Mouse (Mus musculus) liver, embryonic 14.5 days (tissue): Measurements from ENCODE around the gene Elovl5. TPM values are rescaled to one million over a fixed set of nuclear protein-coding genes. Genes with fewer than 3 reads are reported as not detected.

Source experiments
- ATAC-seq: fragments of 200-750 bp; cut with Nextera tagmentation; 2 replicates; pipeline ENCODE4 v1.8.0; 2017; ENCODE audit warnings: moderate number of reproducible peaks, mild to moderate bottlenecking, moderate library complexity; ENCODE audit not compliant: insufficient read depth
- DNase-seq, 3 experiments: peaks; one replicate each; pipeline ENCODE4 v3.0.0-alpha.2; 2012 to 2013; ENCODE audit warnings: low read depth in 3 of 3, low spot score in 3 of 3
- H3K27ac ChIP-seq: fragments of 300-500 bp; sonication (generic); 2 replicates; pipeline ENCODE4 v1.5.1; 2014; ENCODE audit warnings: moderate library complexity, mild to moderate bottlenecking, control low read depth, inconsistent platforms
- H3K27me3 ChIP-seq: fragments of 300-500 bp; sonication (generic); 2 replicates; pipeline ENCODE4 v1.6.1; 2014; ENCODE audit warnings: mild to moderate bottlenecking, low read length, moderate library complexity; ENCODE audit not compliant: control insufficient read depth, insufficient read depth
- H3K36me3 ChIP-seq: fragments of 300-500 bp; sonication (generic); replicated peaks from 2 replicates; pipeline ENCODE4 v1.6.1; 2014; ENCODE audit warnings: low read depth; ENCODE audit not compliant: control insufficient read depth, insufficient read depth
- H3K4me1 ChIP-seq, 2 experiments: fragments of 200-500 bp in 1 of 2; fragments of 300-500 bp in 1 of 2; sonication (generic) in 1 of 2; replicated peaks; 2 replicates each; pipeline ENCODE4 v1.6.1; 2012 to 2014; ENCODE audit warnings: antibody characterized with exemption in 1 of 2, inconsistent platforms in 1 of 2, low read length in 1 of 2; ENCODE audit not compliant: control insufficient read depth in 2 of 2, insufficient read depth in 2 of 2
- H3K4me2 ChIP-seq: fragments of 300-500 bp; sonication (generic); 2 replicates; pipeline ENCODE4 v1.6.1; 2014; ENCODE audit warnings: low read depth, mild to moderate bottlenecking, control low read depth, moderate library complexity
- H3K4me3 ChIP-seq, 2 experiments: fragments of 200-500 bp in 1 of 2; fragments of 300-500 bp in 1 of 2; sonication (generic) in 1 of 2; 2 replicates each; pipeline ENCODE4 v1.5.1; 2012 to 2014; ENCODE audit warnings: low read depth in 2 of 2, low read length in 2 of 2, mild to moderate bottlenecking in 2 of 2, control low read depth in 1 of 2, inconsistent platforms in 1 of 2, moderate library complexity in 1 of 2; ENCODE audit not compliant: insufficient read depth in 1 of 2
- H3K9ac ChIP-seq: fragments of 300-500 bp; sonication (generic); replicated peaks from 2 replicates; pipeline ENCODE4 v1.6.1; 2014; ENCODE audit warnings: mild to moderate bottlenecking, control low read depth, moderate library complexity
- H3K9me3 ChIP-seq: fragments of 300-500 bp; sonication (generic); 2 replicates; pipeline ENCODE4 v1.6.1; 2016; ENCODE audit warnings: low read length, mixed read lengths; ENCODE audit not compliant: control insufficient read depth
- CTCF ChIP-seq: IDR thresholded peaks from 2 replicates; pipeline ENCODE4 v1.5.1; 2016; ENCODE audit warnings: antibody characterized with exemption, low read depth, control low read depth
- EP300 ChIP-seq: IDR thresholded peaks from 2 replicates; pipeline ENCODE4 v1.6.1; 2016; ENCODE audit warnings: antibody characterized with exemption, low read depth
- WGBS: fragments of 180-500 bp; shearing (Covaris S2); extraction: QIAGEN DNeasy Blood & Tissue Kit; methylation state at CpG from one replicate; pipeline ENCODE4 v1.1.7; 2014; ENCODE audit not compliant: insufficient replicate concordance; 5-methylcytosine and 5-hydroxymethylcytosine counted together
- polyA plus RNA-seq, 2 experiments: library from polyadenylated mRNA; depleted of rRNA in 1 of 2; stranded (reverse) in 1 of 2; unstranded in 1 of 2; fragments of >200 nt; fragmentation: Nextera tagmentation in 1 of 2; extraction: Ambion mirVana in 1 of 2; gene quantifications; 2 replicates each; pipeline versions ENCODE4 v1.2.1 to v1.2.3; 2012 to 2014

Gene Elovl5
- polyA plus RNA-seq, 2 experiments, result 10.5 to 19.3 TPM

- H3K27me3 ChIP-seq, result no peaks in the 10 kb centered on the region
- ATAC-seq (0 out of 2 replicates have a peak, but pooled peaks have one; percentile 39), DNase-seq (no peak)
- no peaks in the 10 kb centered on the region for H3K36me3 ChIP-seq
- H3K4me3 ChIP-seq, result no peak overlapping the region
- H3K4me2 ChIP-seq, result no peak overlapping the region
- no peak overlapping the region for H3K27ac ChIP-seq
- H3K9ac ChIP-seq, result no peak overlapping the region
- WGBS, result 67% methylated on average over 10 of the region's 10 CpGs
- TF ChIP-seq CTCF, result no peak
- TF ChIP-seq EP300, result no peak
- H3K9me3 ChIP-seq, result no peaks in the 10 kb centered on the region
- peaks cover 0 to 3% of the 10 kb centered on the region in 2 experiments; a peak in 1 of 4 replicates for H3K4me1 ChIP-seq
Observed at GRCm38 (mm10) chr9:78030835-78031456, 113.8 kb downstream of the Elovl5 start.

- DNase-seq, result no peak
- H3K4me1 ChIP-seq, result peaks cover 0 to 3% of the 10 kb centered on the region in 2 experiments; a peak in 1 of 4 replicates
- no peak for TF ChIP-seq EP300
- TF ChIP-seq CTCF, result no peak
- ATAC-seq, result no peak
- H3K27me3 ChIP-seq, result no peaks in the 10 kb centered on the region
- H3K9ac ChIP-seq, result no peak overlapping the region
- no peak overlapping the region for H3K4me2 ChIP-seq
- H3K27ac ChIP-seq, result no peak overlapping the region
- no peak overlapping the region for H3K4me3 ChIP-seq
- H3K9me3 ChIP-seq, result no peaks in the 10 kb centered on the region
- WGBS, result 75% methylated on average over 4 of the region's 4 CpGs
- no peaks in the 10 kb centered on the region for H3K36me3 ChIP-seq
Observed at GRCm38 (mm10) chr9:78032930-78033329, 115.8 kb downstream of the Elovl5 start.

Other genes starting within 250 kb of the Elovl5 start
- gene Gclc, start 162.8 kb upstream of the Elovl5 start, polyA plus RNA-seq (2012; rRNA removed), result 24.1 and 30.9 TPM in 2 replicates
- gene Gclc, start 162.8 kb upstream of the Elovl5 start, polyA plus RNA-seq (2014; fragmentation: Nextera tagmentation; extraction: Ambion mirVana), result 26.6 and 31.8 TPM in 2 replicates
- not detected in 2 replicates for gene Gcm1, start 134.6 kb downstream of the Elovl5 start, polyA plus RNA-seq (2012; rRNA removed)
- not detected in 2 replicates for gene Gcm1, start 134.6 kb downstream of the Elovl5 start, polyA plus RNA-seq (2014; fragmentation: Nextera tagmentation; extraction: Ambion mirVana)
- 47.3 and 78.1 TPM in 2 replicates for gene Fbxo9, start 191.7 kb downstream of the Elovl5 start, polyA plus RNA-seq (2012; rRNA removed)
- gene Fbxo9, start 191.7 kb downstream of the Elovl5 start, polyA plus RNA-seq (2014; fragmentation: Nextera tagmentation; extraction: Ambion mirVana), result 68.1 and 80.0 TPM in 2 replicates
- 3.0 and 3.6 TPM in 2 replicates for gene Ick, start 191.8 kb downstream of the Elovl5 start, polyA plus RNA-seq (2012; rRNA removed)
- gene Ick, start 191.8 kb downstream of the Elovl5 start, polyA plus RNA-seq (2014; fragmentation: Nextera tagmentation; extraction: Ambion mirVana), result 3.7 and 4.7 TPM in 2 replicates